Mouse (Mus musculus): ENCODE results near the gene Mbnl1. TPM values are rescaled to one million over a fixed set of nuclear protein-coding genes. Genes with fewer than 3 reads are reported as not detected.

The Mbnl1 gene
- total and polyA plus RNA-seq, 2 experiments from 2014 or later, result 56.2 to 90.8 TPM

- no peak for ATAC-seq
- Histone ChIP-seq H3K4me1 (ENCODE audit: insufficient read depth, low read length) (no peaks in the 10 kb centered on the region), H3K36me3 (ENCODE audit: insufficient read depth, low read length) (no peaks in the 10 kb centered on the region), H3K9ac (replicated peaks; ENCODE audit: low read length) (no peak overlapping the region), H3K27ac (no peak overlapping the region), H3K27me3 (ENCODE audit: insufficient read depth, low read length) (no peaks in the 10 kb centered on the region), H3K4me2 (ENCODE audit: low read depth, low read length) (no peak overlapping the region), H3K9me3 (ENCODE audit: low read length) (no peaks in the 10 kb centered on the region), H3K4me3 (ENCODE audit: low read length) (no peak overlapping the region)
- DNase-seq (ENCODE audit: low spot score), result no peak
- WGBS, result 80% methylated on average over 3 of the region's 3 CpGs
- TF ChIP-seq CTCF (IDR thresholded peaks at IDR 0.05; ENCODE audit: low read depth), result peak; percentile 38
Observed at GRCm38 (mm10) chr3:60586046-60586445, 113.4 kb downstream of the Mbnl1 start.

GRCm38 (mm10) chr3:60587149-60587548 is 114.5 kb downstream of the Mbnl1 start:
- no peak overlapping the region for H3K4me3 ChIP-seq (ENCODE audit: low read length)
- no peak overlapping the region for H3K9ac ChIP-seq (replicated peaks; ENCODE audit: low read length)
- no peak overlapping the region for H3K4me2 ChIP-seq (ENCODE audit: low read depth, low read length)
- H3K36me3 ChIP-seq (ENCODE audit: insufficient read depth, low read length), result no peaks in the 10 kb centered on the region
- WGBS, result 58% methylated on average over 4 of the region's 4 CpGs
- H3K27me3 ChIP-seq (ENCODE audit: insufficient read depth, low read length), result no peaks in the 10 kb centered on the region
- TF ChIP-seq CTCF (IDR thresholded peaks at IDR 0.05; ENCODE audit: low read depth), result no peak
- no peak overlapping the region for H3K27ac ChIP-seq
- no peaks in the 10 kb centered on the region for H3K9me3 ChIP-seq (ENCODE audit: low read length)
- no peaks in the 10 kb centered on the region for H3K4me1 ChIP-seq (ENCODE audit: insufficient read depth, low read length)
- no peak for ATAC-seq
- no peak for DNase-seq (ENCODE audit: low spot score)

GRCm38 (mm10) chr3:60589361-60589760 is 116.7 kb downstream of the Mbnl1 start:
- no peaks in the 10 kb centered on the region for H3K27me3 ChIP-seq (ENCODE audit: insufficient read depth, low read length)
- H3K4me2 ChIP-seq (ENCODE audit: low read depth, low read length), result no peak overlapping the region
- no peaks in the 10 kb centered on the region for H3K4me1 ChIP-seq (ENCODE audit: insufficient read depth, low read length)
- no peak overlapping the region for H3K4me3 ChIP-seq (ENCODE audit: low read length)
- no peak for TF ChIP-seq CTCF (IDR thresholded peaks at IDR 0.05; ENCODE audit: low read depth)
- DNase-seq (ENCODE audit: low spot score) (no peak), ATAC-seq (no peak)
- 75% methylated on average over 3 of the region's 3 CpGs for WGBS
- no peak overlapping the region for H3K27ac ChIP-seq
- H3K9ac ChIP-seq (replicated peaks; ENCODE audit: low read length), result no peak overlapping the region
- H3K9me3 ChIP-seq (ENCODE audit: low read length), result no peaks in the 10 kb centered on the region
- H3K36me3 ChIP-seq (ENCODE audit: insufficient read depth, low read length), result no peaks in the 10 kb centered on the region

- no peaks in the 10 kb centered on the region for H3K27me3 ChIP-seq (ENCODE audit: insufficient read depth, low read length)
- ATAC-seq (no peak), DNase-seq (ENCODE audit: low spot score) (no peak)
- no peak overlapping the region for H3K27ac ChIP-seq
- H3K9ac ChIP-seq (replicated peaks; ENCODE audit: low read length), result no peak overlapping the region
- H3K4me1 ChIP-seq (ENCODE audit: insufficient read depth, low read length), result no peaks in the 10 kb centered on the region
- H3K4me3 ChIP-seq (ENCODE audit: low read length), result no peak overlapping the region
- no peaks in the 10 kb centered on the region for H3K9me3 ChIP-seq (ENCODE audit: low read length)
- H3K36me3 ChIP-seq (ENCODE audit: insufficient read depth, low read length), result no peaks in the 10 kb centered on the region
- 93% methylated on average over 10 of the region's 10 CpGs for WGBS
- TF ChIP-seq CTCF (IDR thresholded peaks at IDR 0.05; ENCODE audit: low read depth), result no peak
- no peak overlapping the region for H3K4me2 ChIP-seq (ENCODE audit: low read depth, low read length)
Observed at GRCm38 (mm10) chr3:60595606-60596005, 123.0 kb downstream of the Mbnl1 start.

GRCm38 (mm10) chr3:60596985-60597384 is 124.4 kb downstream of the Mbnl1 start:
- 79% methylated on average over 4 of the region's 4 CpGs for WGBS
- no peak for DNase-seq (ENCODE audit: low spot score)
- ATAC-seq, result no peak
- Histone ChIP-seq H3K9me3 (ENCODE audit: low read length) (no peaks in the 10 kb centered on the region), H3K27me3 (ENCODE audit: insufficient read depth, low read length) (no peaks in the 10 kb centered on the region), H3K4me3 (ENCODE audit: low read length) (no peak overlapping the region), H3K36me3 (ENCODE audit: insufficient read depth, low read length) (no peaks in the 10 kb centered on the region), H3K4me2 (ENCODE audit: low read depth, low read length) (no peak overlapping the region), H3K9ac (replicated peaks; ENCODE audit: low read length) (no peak overlapping the region), H3K27ac (no peak overlapping the region), H3K4me1 (ENCODE audit: insufficient read depth, low read length) (no peaks in the 10 kb centered on the region)
- no peak for TF ChIP-seq CTCF (IDR thresholded peaks at IDR 0.05; ENCODE audit: low read depth)

DNA sequence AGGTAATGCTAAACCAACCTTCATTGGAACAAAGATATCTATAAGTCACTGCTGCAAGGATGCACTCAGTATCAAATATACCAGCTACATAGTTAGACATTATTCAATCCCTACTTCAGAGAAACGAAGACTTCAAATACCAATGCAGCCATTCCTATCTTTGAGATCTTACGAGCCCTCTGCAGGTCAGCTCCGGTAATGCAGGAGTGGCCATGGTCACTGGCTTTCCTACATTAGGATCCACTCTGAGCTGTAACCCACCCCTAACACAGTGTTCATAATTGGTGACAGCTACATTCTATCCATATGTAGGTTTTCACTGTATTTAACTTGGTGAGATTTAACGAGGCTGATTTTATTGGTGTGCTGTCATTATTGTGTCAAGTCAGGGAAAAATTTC is 129.1 kb downstream of the Mbnl1 start:
- Histone ChIP-seq H3K4me1 (ENCODE audit: insufficient read depth, low read length) (no peaks in the 10 kb centered on the region), H3K27me3 (ENCODE audit: insufficient read depth, low read length) (no peaks in the 10 kb centered on the region), H3K27ac (no peak overlapping the region), H3K4me3 (ENCODE audit: low read length) (no peak overlapping the region), H3K36me3 (ENCODE audit: insufficient read depth, low read length) (no peaks in the 10 kb centered on the region), H3K4me2 (ENCODE audit: low read depth, low read length) (no peak overlapping the region), H3K9ac (replicated peaks; ENCODE audit: low read length) (no peak overlapping the region), H3K9me3 (ENCODE audit: low read length) (no peaks in the 10 kb centered on the region)
- 23% methylated on average over 4 of the region's 4 CpGs for WGBS
- peak; percentile 63; the same call in 1 of the 2 replicates for ATAC-seq
- TF ChIP-seq CTCF (IDR thresholded peaks at IDR 0.05; ENCODE audit: low read depth), result peak; percentile 87
- peak; percentile 82 for DNase-seq (ENCODE audit: low spot score)

DNA sequence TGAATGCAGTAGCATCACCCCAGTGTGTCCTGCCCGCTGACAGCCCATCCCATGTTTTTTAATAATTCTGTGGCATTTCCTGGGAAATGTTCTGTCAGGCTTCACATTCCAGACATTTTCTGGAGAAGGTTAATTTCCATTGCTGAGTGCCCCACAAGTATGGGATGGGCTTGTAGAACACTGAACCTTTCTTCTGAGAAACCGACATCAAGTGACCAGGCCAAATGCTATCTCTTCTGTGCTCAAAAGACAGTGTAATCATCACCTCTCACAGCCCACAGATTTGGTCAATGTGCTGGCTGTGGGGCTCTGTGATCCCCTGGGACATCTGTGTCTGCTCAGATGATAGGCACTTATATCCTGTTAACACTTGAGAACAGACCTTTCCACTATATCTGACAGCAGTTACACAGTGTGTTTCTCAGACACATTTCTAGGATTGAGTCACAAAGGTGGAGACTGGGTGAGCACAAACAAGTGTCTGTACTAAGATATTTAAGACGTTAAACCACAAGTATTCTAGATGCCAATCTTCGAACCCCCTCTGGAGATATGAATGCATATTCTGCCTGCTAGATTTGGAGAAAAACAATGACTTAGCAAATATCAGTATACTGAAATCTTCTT is 130.4 kb downstream of the Mbnl1 start:
- Histone ChIP-seq H3K4me1 (ENCODE audit: insufficient read depth, low read length) (no peaks in the 10 kb centered on the region), H3K36me3 (ENCODE audit: insufficient read depth, low read length) (no peaks in the 10 kb centered on the region), H3K27ac (no peak overlapping the region), H3K27me3 (ENCODE audit: insufficient read depth, low read length) (no peaks in the 10 kb centered on the region), H3K9ac (replicated peaks; ENCODE audit: low read length) (no peak overlapping the region), H3K4me3 (ENCODE audit: low read length) (no peak overlapping the region), H3K4me2 (ENCODE audit: low read depth, low read length) (no peak overlapping the region), H3K9me3 (ENCODE audit: low read length) (no peaks in the 10 kb centered on the region)
- DNase-seq (ENCODE audit: low spot score) (no peak), ATAC-seq (no peak)
- 79% methylated on average over 4 of the region's 4 CpGs for WGBS
- no peak for TF ChIP-seq CTCF (IDR thresholded peaks at IDR 0.05; ENCODE audit: low read depth)

Measured in hindbrain, postnatal 0 days (tissue).